Mouse (Mus musculus): ENCODE measurements around the gene Gpr39.

The Gpr39 gene

DNA sequence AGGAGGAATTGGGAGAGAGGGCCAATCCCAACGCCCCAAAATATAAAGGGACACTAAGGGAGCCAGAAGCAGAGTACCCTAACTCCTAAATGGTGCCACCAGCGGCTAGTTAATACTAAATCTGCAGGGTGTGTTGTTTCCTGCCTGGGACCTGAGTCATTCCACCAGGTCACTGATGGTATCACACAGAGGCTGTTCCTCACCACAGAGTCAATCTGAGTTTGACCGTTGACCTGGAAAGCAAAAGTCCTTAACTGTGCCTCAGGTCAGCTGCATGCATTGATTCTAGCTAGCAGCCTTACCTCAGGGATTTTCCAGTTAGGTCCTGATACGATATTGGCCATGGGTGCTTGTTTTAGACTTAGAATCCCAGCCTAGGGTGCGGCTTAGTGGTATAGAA lies 17.5 kb downstream of the Gpr39 start:
- DNase-seq (ENCODE audit: low read depth, low spot score), result no peak

DNA sequence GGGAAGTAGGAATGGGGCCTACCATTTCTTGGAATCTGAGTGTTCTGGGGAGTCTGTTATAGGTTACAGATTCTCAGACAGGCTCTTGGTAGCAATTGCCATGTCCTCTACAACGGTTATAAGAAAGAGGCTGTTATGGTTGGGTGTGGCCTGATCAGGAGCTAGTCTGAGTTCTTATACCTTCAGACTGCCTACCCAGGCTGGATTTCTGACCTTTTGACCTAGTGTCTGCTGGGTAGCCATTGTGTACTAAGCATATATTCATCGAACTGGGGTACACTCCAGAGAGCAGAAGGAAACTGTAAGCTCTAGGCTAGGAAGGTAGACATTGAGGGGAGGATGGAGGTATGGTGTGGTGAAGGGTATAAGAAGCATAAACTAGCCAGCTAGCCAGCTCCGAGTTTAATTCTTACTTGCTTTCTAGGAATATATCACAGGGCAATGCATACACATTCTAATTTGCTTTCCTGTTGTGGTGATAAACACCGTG lies 24.4 kb downstream of the Gpr39 start:
- no peak for DNase-seq (ENCODE audit: low read depth, low spot score)

DNA sequence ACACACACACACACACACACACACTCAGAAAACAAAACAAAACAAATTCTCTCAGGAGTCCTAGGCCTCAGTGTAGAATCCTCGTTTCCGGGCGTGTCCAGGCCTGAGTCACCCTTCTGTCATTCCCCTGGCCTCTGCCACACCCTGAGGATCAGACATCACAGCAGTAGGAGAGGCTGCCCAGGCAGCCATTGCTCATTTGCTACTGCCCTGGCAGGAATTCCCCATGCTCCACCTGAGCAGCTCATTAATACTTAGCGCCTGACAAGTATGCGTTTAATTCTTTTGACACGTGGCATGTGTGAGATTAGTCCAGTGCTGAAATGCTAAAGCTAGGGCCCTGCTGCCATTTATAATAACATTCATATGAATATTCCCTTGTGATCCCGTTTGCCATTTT lies 25.0 kb downstream of the Gpr39 start:
- no peak for DNase-seq (ENCODE audit: low read depth, low spot score)

DNA sequence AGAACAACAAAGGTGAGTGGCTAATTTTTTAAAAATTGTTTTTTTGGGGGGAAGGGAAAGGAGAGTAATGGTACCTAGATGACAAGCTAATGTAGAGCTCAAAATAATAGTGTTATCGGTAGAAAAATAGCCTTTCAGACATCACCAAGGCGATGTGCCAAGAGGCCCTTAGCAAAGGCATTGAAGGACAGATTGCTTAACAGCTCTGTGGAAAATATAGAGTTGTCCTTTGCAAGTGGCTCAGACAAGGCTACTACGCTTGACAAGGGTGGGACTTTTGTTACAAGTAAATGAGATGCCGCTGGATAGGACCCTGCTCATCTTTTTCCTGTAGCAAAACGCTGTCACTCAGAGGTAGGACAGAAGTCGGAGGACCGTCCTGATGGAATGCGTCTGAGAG lies 25.5 kb downstream of the Gpr39 start:
- no peak for DNase-seq (ENCODE audit: low read depth, low spot score)

DNA sequence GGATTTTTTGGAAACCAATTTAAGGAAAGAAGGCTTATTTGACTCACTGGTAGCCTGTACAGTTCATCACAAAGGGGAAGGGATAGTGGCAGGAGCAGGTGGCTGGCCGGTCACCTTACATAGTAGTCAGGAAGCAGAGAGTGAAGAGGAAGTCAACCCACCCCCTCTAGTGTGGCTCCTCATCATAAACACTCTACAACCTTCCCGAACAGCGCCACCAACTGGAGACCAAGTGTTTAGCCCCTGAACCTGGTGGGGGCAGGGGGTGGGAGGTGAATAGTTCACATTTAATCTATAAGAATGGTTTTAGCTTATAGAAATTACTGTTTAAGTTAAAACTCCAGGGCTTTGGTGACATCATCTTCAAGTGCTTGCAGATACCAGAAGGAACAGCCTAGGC lies 28.6 kb downstream of the Gpr39 start:
- DNase-seq (ENCODE audit: low read depth, low spot score), result no peak

DNA sequence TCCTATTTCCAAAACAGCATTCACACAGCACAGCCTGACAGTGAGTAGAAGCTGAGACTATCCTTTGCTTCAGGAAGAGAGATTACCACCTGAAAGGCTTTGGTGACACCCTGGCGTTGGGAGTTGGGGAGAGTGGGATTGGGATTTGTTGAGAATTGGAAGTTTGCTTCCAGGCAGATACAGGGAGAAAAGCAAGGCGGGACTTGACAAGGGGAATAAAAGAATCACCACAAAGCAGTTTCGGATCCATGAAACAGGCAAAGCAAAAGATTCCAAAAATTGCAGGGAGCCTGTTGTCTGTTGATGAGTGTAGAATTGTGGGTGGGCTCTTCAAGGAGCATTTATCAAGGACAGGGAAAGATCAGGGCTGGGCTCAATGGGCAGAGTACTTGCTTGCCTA lies 38.5 kb downstream of the Gpr39 start:
- no peak for DNase-seq (ENCODE audit: low read depth, low spot score)

DNA sequence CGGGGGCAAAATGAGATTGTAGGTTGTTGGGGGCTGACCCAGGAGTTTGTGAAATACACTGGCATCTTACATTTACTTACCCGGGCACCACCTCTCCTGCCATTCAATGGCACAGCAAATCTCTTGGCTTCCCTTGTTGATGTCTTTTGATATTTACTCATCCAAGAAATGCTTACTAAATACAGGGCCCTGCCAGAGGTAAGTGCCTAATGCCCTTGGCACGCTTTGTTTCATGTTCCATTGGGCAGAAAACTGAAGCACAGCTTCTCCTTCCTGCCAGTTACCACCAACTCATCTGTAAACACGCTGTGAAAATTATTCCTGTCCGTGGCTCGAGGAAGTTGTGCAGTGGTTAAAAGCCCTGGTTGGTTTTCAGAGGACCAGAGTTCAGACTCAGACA lies 39.4 kb downstream of the Gpr39 start:
- no peak for DNase-seq (ENCODE audit: low read depth, low spot score)

DNA sequence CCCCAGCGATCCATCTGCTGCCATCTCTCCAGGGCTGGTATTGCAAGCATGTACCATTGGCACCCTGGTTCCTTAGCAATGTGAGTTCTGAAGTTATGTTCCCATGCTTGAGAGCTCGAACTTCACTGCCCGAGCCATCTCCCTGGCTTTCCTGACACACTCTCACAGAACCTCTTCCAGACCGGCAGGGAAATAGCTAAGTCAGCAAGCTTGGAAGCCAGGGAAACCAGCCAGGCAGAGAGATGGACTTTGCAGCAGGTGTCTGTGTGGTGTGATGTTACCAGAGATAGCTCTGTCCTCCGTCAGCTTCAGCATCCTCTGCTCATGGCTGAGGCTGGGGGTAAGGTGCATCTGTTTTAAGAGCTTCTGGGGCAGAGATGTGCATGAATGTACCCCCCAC lies 41.1 kb downstream of the Gpr39 start:
- DNase-seq (ENCODE audit: low read depth, low spot score), result no peak

DNA sequence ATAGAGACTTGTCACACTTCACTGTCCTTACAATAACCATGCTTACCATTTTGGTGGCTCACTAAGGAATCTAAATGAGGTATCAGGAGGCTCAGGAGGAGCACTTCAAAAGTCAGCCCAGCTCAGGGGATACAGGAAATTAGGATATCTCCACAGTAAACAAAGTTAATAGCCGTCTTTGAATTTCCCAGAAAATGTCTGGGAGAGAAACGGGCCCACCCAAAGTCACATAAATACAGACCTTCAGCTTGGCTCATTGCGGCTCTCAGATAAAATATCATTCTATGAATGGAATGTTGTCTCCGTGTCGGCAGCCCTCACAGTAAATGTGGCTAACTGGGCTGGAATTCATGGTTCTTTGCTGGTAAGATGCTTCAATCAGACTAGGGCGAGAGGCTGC lies 42.3 kb downstream of the Gpr39 start:
- no peak for DNase-seq (ENCODE audit: low read depth, low spot score)

DNA sequence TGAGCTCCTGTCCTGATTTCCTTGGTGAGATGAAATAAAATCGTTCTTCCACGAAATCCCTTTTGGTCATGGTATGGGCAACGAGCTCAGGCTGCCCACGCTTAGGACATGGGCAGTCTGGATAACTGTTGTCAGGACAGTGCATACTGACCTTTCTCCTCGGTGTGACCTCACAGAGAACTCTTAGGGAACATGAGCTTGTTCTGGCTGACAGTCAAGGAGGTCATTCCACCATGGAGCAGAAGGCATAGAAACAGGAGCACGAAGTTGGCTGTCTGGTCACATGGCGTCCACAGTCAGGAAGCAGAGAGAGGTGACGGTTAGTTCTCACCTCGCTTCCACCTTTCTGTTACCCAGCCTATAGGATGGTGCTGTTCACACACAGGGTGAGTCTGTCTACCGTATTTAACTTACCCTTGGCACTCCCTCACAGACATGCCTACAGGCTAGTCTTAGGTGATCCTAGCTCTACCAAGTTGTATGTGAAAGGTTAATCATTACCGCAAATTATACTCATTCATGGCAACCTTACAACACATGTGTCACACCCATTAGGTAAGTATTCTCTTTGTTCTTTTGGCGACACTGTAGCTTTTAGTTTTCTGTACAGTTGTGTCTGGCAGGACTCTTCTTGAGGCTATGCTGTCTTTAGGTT lies 44.4 kb downstream of the Gpr39 start:
- no peak for DNase-seq (ENCODE audit: low read depth, low spot score)

DNA sequence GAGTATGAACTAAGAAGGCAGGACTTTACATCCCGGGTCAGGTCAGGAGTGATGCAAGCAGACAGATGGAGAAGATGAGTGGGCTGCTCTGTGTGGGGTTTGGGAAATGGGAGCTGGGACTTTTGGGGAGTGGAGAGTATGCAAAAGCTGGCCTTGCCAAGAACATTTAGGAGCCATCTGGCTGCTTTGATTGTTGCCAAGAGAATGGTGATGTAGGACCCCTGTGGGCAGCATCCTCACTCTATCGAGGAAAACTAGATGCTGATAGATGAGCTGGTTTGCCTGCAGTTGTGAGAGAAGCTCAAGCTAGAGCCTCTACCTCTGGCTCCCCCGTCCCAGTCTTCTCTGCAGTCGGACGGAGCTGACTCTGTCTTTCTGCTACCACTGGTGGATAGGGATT lies 47.5 kb downstream of the Gpr39 start:
- no peak for DNase-seq (ENCODE audit: low read depth, low spot score)

DNA sequence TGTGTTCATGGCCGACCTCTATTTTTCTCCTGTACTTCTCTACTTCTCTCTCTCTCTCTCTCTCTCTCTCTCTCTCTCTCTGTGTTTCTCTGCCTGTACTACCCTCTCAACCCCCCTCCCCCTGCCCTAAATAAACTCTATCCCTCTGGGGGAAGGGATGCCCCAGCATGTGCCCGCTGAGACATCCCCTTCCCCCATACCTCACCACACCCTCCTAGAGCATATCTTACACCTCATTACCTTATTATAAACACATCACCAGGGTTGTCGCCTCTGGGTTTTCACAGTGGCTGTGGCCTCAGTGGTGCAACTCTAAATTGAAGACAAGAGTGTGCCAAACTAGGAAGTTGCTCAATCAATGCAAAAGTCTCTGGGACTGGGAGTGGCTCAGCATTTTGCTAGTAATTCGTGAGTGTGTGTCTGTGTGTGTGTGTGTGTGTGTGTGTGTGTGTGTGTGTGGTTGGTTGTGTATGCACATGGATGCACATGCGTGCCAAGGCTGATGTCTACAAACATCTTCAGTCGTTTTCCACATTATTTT lies 52.3 kb downstream of the Gpr39 start:
- no peak for DNase-seq (ENCODE audit: low read depth, low spot score)

DNA sequence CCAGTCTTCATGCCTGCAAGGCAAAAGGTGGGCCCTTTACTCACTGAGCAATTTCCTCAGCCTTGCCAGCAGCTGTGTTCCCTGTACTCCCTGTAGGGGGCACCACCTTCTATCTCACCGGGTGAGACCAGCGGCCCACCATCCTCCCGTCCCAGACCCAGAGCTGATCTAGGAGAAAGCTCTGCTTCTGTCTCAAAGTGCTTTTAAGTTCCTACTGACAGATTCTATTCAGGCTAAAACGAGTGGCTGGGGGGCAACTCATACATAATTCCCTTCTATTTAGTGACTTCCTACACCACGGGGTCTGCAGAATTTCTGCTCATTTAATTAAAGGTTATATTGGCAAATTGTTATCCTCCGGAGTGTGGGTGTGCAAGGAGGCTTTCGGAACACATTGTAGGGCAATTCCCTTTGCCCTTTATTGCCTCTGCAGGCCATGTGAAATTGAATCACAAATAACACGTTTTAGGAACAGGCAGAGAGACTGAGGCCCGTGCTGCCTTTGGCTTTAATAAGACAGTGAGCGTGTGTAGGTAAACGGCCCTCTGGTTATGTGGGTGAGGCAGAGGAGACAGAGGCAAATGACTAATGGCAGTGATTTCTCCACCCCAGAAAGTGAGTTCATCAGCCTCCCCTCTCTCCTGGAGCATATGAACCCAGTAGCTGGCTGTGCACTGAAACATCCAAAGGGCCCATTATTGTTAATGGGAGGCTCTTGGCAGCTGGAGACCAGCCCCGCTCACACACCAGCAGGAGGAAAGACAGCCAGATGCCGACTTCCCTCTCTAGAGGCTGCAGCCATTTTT lies 53.1 kb downstream of the Gpr39 start:
- no peak for DNase-seq (ENCODE audit: low read depth, low spot score)

DNA sequence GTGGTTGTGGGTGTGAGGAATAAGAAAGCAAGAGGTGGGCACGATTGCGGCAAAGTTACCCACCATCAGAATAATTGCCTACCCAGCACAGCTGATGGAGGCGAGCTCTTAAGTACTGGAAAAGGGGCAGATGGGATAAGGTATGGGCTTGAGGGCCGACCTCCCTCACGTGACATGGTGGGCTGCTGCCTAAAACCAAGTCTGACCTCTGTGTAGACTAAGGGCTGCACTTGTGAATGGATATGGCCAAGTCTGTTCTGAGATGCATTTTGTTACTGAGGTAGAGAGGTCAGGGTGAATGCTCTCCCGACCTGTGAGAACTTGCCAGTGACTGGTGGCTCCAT lies 53.7 kb downstream of the Gpr39 start:
- no peak for DNase-seq (ENCODE audit: low read depth, low spot score)

DNA sequence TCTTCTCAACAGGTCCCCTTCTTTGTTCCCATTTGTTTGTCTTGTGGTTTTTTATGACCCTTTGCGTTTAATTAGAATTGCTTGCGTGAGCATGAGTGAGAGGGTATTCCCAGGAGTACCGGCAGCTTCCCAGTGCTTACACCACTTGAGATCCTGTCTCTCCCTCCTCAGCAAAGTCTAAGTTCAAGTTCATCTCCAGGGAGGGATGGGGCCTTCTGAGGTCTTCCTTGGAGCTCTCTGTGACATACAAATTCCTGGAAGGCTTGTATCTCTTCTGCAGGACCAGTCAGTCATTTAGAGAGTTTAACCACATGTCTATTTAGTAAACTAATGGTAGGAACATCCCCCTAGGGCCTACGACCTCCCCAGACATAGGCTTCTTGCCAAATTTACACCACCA lies 55.1 kb downstream of the Gpr39 start:
- no peak for DNase-seq (ENCODE audit: low read depth, low spot score)

DNA sequence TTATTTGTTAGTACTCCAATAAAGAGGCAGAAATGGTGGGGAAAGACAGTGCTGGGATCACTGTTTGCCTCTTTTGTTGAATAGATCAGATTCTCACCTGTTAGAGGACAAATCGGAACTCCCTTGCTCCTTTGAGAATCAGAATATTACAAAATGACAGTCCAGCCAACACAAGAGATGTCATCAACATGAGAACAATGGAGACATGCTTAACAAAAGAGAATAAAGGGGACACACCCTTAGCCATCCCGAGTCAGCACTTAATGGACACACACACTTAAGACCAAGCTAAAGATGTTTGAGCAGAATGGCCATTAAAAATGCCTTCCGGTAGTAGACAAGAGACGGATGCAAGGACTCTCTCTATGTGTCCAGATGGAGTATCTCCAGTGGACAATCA lies 68.0 kb downstream of the Gpr39 start:
- DNase-seq (ENCODE audit: low read depth, low spot score), result no peak

DNA sequence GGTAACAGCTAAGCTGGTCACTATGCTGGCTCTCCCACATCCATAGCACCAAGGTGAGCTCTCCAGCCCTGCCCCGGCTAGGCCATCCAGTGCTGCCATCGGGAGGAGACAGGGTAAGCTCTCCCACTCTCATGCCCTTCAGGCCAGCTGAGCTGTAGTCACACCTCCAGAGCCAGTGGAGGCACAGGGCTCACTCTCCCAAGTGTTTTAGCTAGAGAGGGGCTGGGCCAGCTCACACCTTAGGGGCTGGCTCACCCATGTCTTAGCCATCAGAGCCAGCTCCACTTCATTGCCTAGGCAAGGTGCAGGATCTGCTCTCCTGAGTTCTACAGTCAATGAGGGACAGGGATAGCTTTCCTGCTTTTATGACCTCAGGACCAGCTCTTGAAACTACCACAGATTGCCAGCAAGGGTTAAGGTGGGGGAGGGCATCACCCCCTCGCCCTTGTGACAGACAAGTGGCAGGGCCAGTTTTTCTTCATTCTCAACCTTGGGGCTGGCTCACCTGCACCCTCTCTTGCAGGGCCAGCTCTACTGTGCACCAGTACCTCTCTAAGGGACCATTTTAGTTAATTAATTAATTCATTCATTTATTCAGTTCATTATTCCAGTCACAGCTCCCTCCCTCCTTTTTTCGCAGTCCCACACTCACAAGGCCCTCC lies 78.7 kb downstream of the Gpr39 start:
- DNase-seq (ENCODE audit: low read depth, low spot score), result no peak

DNA sequence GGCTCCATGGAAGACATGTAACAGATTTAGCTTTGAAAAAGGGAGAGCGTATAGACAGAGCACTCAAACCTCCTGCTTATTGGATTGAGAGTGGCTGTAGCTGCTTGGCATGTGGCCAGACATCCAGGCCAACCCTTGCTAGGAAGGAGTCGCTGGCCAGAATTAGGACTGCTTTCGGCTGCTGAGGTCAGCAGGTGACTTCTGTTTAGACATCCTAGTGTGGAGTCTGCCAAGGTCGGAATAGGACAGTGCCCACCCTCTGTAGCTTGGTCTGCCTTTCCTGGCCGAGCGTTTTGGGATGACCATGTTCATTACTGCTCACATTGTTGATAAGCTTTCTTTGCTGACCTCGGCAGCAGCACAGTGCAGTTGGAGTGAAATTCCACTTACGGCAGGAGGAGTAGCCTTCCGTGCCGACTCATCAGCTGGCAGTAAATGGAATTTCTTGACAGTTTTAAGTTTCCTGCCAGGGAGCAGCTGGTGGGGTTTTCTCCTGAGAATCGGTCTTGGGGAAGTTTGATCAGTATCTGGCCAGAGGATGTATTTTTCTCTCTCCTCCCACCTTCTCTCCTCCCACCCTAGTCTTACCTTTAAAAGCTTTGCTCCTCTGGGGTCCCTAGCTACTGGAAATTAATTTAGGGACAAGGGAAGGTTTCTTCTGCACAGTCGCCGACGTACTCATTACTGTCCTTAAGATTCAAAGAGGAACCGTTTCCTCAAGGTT lies 83.3 kb downstream of the Gpr39 start:
- no peak for DNase-seq (ENCODE audit: low read depth, low spot score)

DNA sequence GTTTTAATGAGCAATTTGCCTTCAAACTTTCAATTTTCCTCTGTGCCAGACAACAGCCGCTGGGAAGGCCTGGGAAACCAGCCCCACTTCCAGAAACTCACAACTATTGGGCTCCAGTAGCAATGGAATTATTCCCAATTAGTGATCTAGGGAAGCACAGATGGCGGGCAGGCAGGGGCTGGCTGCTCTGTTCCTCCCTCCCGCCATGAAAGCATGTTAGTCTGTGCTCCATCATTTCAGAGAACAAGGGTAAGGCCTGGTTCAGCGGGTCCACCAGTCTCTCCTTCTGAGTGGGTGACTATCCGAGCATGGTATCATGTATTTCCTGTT lies 83.9 kb downstream of the Gpr39 start:
- no peak for DNase-seq (ENCODE audit: low read depth, low spot score)

DNA sequence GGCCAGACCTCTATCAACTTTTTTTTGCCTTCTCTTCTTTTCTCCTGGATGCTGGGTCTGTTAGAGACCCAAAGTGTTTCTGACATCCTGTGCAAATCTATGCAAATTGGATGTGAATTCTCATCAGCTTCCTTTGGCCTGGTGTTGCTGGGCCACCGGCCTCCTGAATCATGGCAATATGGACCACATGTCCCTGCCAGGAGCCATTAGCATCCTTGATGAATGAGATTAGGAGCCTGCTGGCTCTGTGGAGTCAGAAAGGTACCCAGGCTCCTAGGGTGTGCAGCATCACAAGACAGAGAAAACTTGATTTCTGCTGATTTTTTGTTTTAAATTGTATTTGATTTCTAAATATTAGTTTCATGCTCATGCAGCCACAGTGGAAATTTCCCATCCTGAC lies 85.3 kb downstream of the Gpr39 start:
- DNase-seq (ENCODE audit: low read depth, low spot score), result no peak

DNA sequence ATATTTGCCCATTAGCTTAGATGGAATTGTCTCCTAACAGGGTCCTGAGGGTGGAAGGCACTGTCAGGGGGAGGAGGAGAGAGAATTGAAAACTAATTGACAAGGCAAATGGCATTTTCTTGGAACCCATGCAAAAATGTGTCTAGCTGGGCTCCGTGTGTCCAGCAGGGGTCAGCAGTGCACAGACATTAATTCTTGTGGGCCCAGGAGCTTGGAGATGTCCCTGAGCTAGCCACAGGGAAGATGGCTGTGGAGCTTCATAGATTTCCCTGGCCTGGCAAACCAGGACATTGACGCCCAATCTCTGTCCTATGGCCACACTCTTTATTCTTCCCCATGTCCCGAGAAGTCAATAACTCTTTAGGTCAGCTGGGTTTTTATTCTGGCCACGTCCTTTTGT lies 113.0 kb downstream of the Gpr39 start:
- peak; percentile 2 for DNase-seq (ENCODE audit: low read depth, low spot score)

DNA sequence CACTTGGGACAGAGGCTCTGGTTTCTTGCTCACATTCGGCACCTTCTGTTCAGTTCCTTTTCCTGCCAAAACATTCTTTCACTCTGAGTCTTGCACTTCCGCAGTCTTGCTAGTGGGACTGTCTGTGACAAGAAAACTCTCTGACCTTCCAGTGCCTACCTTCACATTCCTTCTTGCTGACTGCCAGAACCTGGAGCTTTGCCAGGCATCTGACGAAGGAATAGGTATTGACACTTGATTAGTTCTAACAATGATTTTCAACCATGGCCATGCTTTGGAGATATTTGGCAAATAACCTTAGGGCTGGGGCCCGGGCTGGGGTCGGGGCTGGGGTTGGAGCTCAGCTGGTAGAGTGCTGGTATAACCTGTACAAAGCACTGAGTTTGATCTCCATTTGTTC lies 123.7 kb downstream of the Gpr39 start:
- no peak for DNase-seq (ENCODE audit: low read depth, low spot score)
